Mouse (Mus musculus): ENCODE data around the gene Sp9. TPM values are rescaled to one million over a fixed set of nuclear protein-coding genes. Genes with fewer than 3 reads are reported as not detected.

Gene Sp9
- polyA plus RNA-seq, 1 experiment from 2014 or later: not detected

GRCm38 (mm10) chr2:73281707-73282106, 10.0 kb downstream of the Sp9 start:
- POLR2A ChIA-PET: no interaction called here
- peaks cover 23% of the 10 kb centered on the region for H3K27me3 ChIP-seq
- CTCF ChIA-PET: no interaction called here
- DNase-seq (ENCODE audit: low read depth, low spot score) (no peak), ATAC-seq (no peak)
- in situ Hi-C loops (cut with MboI; ENCODE audit: low pct_unique_long_range_greater_than_20kb): loop anchor here (5.0 to 10.0 kb wide), 3 partner anchors 119 to 1077 kb away; no protein-coding TSS in a partner anchor
- no peak for TF ChIP-seq CTCF (IDR thresholded peaks at IDR 0.05)

- no peak for ATAC-seq
- in situ Hi-C loops (cut with MboI; ENCODE audit: low pct_unique_long_range_greater_than_20kb): loop anchor here (10.0 kb wide), 1 partner anchor 1081 kb away; no protein-coding TSS in a partner anchor
- TF ChIP-seq CTCF (IDR thresholded peaks at IDR 0.05): peak; percentile 76
- POLR2A ChIA-PET: interaction anchor here (0.6 to 1.3 kb wide), 2 partner anchors 10 to 587 kb away, joined by 5 read pairs; no protein-coding TSS in a partner anchor
- CTCF ChIA-PET: interaction anchor here (1.1 to 2.1 kb wide), 4 partner anchors 13 to 118 kb away, joined by 3 to 5 read pairs (median 4); partner anchors contain the start of gene Cir1
- no peaks in the 10 kb centered on the region for H3K27me3 ChIP-seq
- DNase-seq (ENCODE audit: low read depth, low spot score): no peak
Measured at GRCm38 (mm10) chr2:73285630-73286029, 13.9 kb downstream of the Sp9 start.

DNA sequence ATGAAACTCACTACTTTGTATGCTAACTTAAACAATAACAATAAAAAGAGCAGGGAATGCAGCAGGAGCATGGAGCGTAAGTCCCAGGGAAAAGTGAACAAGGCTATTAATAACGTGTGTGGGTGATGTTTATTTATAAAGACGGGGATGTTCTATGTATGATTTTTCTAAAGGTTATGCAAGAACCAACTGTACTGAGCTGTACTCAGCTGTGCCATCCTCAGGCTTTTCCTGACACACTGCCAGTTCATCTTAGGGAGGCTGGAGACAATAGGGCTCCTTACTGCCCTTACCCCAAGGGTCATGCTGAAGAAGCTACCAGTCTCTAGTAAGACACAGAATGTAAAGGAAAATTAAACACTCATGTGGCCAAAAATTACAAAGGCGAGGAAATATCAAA, 19.4 kb downstream of the Sp9 start:
- DNase-seq (ENCODE audit: low read depth, low spot score): no peak
- no peaks in the 10 kb centered on the region for H3K27me3 ChIP-seq
- POLR2A ChIA-PET: no interaction called here
- no peak for ATAC-seq
- in situ Hi-C loops (cut with MboI; ENCODE audit: low pct_unique_long_range_greater_than_20kb): loop anchor here (10.0 kb wide), 1 partner anchor 114 kb away; no protein-coding TSS in a partner anchor
- CTCF ChIA-PET: interaction anchor here (1.0 kb wide), 1 partner anchor 13 kb away, joined by 3 read pairs; no protein-coding TSS in a partner anchor
- TF ChIP-seq CTCF (IDR thresholded peaks at IDR 0.05): no peak

DNA sequence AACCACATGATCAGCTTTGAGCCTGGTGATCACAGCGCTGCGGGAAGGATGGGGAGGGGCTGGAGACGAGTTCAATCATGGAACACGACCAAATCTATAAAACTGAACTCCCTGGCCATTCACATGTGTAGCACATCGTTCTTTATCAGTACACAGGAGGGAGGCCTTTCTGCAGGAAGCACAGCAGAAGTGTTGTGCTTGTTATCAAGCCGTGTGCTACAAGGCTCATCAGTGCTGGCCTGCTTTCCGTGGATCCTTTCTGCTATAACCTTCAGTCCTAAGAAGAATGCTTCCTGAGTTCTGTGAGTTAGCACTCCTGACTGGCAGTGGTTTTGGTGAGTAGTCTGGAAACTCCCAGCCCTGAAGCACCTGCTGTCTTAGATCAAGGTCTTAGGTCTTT, 23.3 kb downstream of the Sp9 start:
- DNase-seq (ENCODE audit: low read depth, low spot score): no peak
- no peak for ATAC-seq
- POLR2A ChIA-PET: interaction anchor here (1.3 kb wide), 1 partner anchor 9 kb away, joined by 5 read pairs; no protein-coding TSS in a partner anchor
- TF ChIP-seq CTCF (IDR thresholded peaks at IDR 0.05): no peak
- in situ Hi-C loops (cut with MboI; ENCODE audit: low pct_unique_long_range_greater_than_20kb): loop anchor here (10.0 kb wide), 1 partner anchor 110 kb away; no protein-coding TSS in a partner anchor
- no peaks in the 10 kb centered on the region for H3K27me3 ChIP-seq
- CTCF ChIA-PET: interaction anchor here (1.3 kb wide), 1 partner anchor 96 kb away, joined by 3 read pairs; no protein-coding TSS in a partner anchor

GRCm38 (mm10) chr2:73298154-73298553, 26.4 kb downstream of the Sp9 start:
- in situ Hi-C loops (cut with MboI; ENCODE audit: low pct_unique_long_range_greater_than_20kb): loop anchor here (10.0 kb wide), 1 partner anchor 107 kb away; no protein-coding TSS in a partner anchor
- H3K27me3 ChIP-seq: no peaks in the 10 kb centered on the region
- DNase-seq (ENCODE audit: low read depth, low spot score) (no peak), ATAC-seq (no peak)
- POLR2A ChIA-PET: no interaction called here
- CTCF ChIA-PET: interaction anchor here (1.1 to 1.5 kb wide), 3 partner anchors 12 to 121 kb away, joined by 3 to 5 read pairs (median 4); no protein-coding TSS in a partner anchor
- no peak for TF ChIP-seq CTCF (IDR thresholded peaks at IDR 0.05)

- ChIA-PET CTCF (interaction anchor here (1.1 to 1.5 kb wide), 3 partner anchors 12 to 121 kb away, joined by 3 to 5 read pairs (median 4); no protein-coding TSS in a partner anchor), POLR2A (no interaction called here)
- no peaks in the 10 kb centered on the region for H3K27me3 ChIP-seq
- in situ Hi-C loops (cut with MboI; ENCODE audit: low pct_unique_long_range_greater_than_20kb): loop anchor here (10.0 kb wide), 1 partner anchor 106 kb away; no protein-coding TSS in a partner anchor
- DNase-seq (ENCODE audit: low read depth, low spot score) (no peak), ATAC-seq (no peak)
- TF ChIP-seq CTCF (IDR thresholded peaks at IDR 0.05): no peak
Measured at GRCm38 (mm10) chr2:73298841-73299240, 27.1 kb downstream of the Sp9 start.

- POLR2A ChIA-PET: interaction anchor here (0.6 kb wide), 1 partner anchor 12 kb away, joined by 4 read pairs; no protein-coding TSS in a partner anchor
- CTCF ChIA-PET: no interaction called here
- no peaks in the 10 kb centered on the region for H3K27me3 ChIP-seq
- no peak for TF ChIP-seq CTCF (IDR thresholded peaks at IDR 0.05)
- ATAC-seq (no peak), DNase-seq (ENCODE audit: low read depth, low spot score) (no peak)
- in situ Hi-C loops (cut with MboI; ENCODE audit: low pct_unique_long_range_greater_than_20kb): no loop called here
Measured at GRCm38 (mm10) chr2:73301979-73302378, 30.3 kb downstream of the Sp9 start.

GRCm38 (mm10) chr2:73302722-73303121, 31.0 kb downstream of the Sp9 start:
- H3K27me3 ChIP-seq: no peaks in the 10 kb centered on the region
- TF ChIP-seq CTCF (IDR thresholded peaks at IDR 0.05): no peak
- ChIA-PET POLR2A (interaction anchor here (0.6 kb wide), 1 partner anchor 15 kb away, joined by 6 read pairs; no protein-coding TSS in a partner anchor), CTCF (no interaction called here)
- in situ Hi-C loops (cut with MboI; ENCODE audit: low pct_unique_long_range_greater_than_20kb): no loop called here
- DNase-seq (ENCODE audit: low read depth, low spot score) (no peak), ATAC-seq (no peak)

DNA sequence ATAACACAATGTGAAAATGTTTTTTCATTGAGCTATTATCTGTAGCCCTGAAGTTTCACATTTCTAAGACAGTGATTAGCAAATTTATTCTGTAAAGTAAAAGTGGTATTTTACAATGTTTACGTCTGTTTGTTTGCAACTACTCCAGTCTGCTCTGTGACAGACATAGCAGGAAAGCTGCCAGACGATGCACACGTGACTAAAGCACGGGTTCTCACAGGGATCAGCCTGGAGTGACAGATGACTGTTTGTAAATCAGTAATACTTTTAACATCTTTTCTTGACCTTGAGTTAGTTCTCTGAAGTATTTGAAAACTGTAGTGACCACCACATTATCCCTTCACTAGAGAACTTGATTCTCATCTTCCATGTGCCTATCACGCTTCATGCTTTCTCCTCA, 32.8 kb downstream of the Sp9 start:
- ATAC-seq: no peak
- DNase-seq (ENCODE audit: low read depth, low spot score): no peak
- ChIA-PET POLR2A (interaction anchor here (1.1 kb wide), 1 partner anchor 1881 kb away, joined by 3 read pairs; no protein-coding TSS in a partner anchor), CTCF (no interaction called here)
- no peaks in the 10 kb centered on the region for H3K27me3 ChIP-seq
- no peak for TF ChIP-seq CTCF (IDR thresholded peaks at IDR 0.05)
- in situ Hi-C loops (cut with MboI; ENCODE audit: low pct_unique_long_range_greater_than_20kb): no loop called here

DNA sequence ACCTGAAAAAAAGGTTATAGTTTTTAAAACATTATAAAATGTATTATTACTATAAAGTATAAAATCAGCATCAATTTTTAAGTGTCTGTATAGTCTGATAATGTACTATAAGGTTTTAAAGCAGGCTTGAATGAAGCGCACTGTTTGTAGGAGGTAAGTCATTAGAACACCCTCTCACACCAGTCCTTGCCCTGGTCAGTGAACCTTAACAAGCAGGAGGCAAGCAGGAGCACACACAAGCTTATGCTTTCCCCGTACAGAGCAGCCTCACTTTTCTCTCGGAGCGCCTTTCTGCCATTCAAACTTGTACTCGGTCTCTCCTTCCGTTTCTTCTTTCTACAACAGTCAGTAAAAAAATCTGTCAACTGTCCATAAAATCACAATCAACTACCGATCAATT, 34.3 kb downstream of the Sp9 start:
- DNase-seq (ENCODE audit: low read depth, low spot score) (no peak), ATAC-seq (no peak)
- no peaks in the 10 kb centered on the region for H3K27me3 ChIP-seq
- TF ChIP-seq CTCF (IDR thresholded peaks at IDR 0.05): no peak
- in situ Hi-C loops (cut with MboI; ENCODE audit: low pct_unique_long_range_greater_than_20kb): no loop called here
- ChIA-PET POLR2A (no interaction called here), CTCF (no interaction called here)

Measured in Patski (cell line).